Mouse (Mus musculus) c-Kit-positive CD71-negative TER-119-negative erythroid progenitor cells, embryonic 14.5 days (primary cell): Measurements from ENCODE around the gene Cstf3.
"Not testable (repeated sequence)": the region's sequence is repeated elsewhere in the genome, so short reads cannot be mapped to it uniquely, and the experiment has no call there.

ENCODE experiments used
- DNase-seq: peaks from one replicate; pipeline ENCODE4 v3.0.0-alpha.2; 2013; ENCODE audit warnings: low read depth

Cstf3 gene

DNA sequence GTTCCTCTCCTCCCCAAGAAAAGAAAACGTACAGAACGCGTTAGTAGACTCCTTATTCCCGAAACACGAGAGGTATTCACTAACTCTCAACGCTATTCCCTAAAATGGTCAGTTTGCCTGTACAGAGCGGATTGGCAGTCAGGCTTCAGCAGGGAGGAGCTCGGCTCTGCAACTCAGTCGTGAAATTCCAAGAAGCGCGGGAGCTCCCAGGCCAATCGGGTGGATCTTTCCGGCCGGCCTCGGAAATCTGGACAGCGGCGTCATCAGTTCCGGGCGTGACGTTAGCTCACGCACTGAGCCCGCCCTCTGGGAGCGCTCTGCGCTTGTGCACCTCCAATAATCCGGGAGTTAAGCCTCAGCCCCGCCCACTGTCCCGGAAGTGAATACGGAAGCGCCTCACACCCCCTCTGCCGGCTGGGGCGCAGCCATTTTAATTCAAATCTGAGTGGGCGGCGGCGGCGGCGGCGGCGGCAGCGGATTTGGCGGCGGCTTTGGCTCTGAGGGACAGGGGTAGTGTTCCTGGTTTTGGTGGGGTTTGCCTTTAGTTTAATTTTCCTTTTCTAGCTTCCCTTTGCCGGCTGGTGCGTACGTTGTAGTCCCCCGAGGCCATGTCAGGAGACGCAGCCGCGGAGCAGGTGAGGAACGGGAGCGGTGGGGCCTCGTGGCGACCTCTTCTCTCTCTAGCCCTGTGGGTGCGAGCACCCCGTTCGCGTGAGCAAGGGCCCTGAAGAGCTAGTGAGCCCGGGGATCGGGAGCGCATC is at the start of gene Cstf3:
Gene Cstf3, plus strand, starts transcription at position 456 of the 761 bp plus-strand sequence.
- peak; percentile 99 for DNase-seq

DNA sequence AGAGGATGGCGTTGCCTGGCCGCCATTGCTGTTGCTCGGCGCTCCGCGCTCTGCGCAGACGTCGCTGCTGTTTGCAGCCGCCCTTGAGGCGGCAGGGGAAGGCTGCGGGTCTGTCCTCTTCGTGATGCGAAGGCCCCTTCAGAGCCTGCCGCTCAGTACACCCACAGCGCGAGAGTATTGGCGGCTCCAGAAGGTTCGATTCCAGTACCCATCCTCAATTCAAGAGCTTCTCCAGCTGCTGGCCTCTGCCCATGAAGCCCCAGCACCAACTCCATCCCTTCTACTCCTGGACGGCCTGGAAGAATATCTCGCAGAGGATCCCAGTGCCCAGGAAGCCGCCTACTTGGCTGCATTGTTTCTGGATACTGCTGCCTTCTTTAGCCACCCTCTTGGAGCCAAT is 33.6 kb upstream of the Cstf3 start:
- not testable (repeated sequence) for DNase-seq

DNA sequence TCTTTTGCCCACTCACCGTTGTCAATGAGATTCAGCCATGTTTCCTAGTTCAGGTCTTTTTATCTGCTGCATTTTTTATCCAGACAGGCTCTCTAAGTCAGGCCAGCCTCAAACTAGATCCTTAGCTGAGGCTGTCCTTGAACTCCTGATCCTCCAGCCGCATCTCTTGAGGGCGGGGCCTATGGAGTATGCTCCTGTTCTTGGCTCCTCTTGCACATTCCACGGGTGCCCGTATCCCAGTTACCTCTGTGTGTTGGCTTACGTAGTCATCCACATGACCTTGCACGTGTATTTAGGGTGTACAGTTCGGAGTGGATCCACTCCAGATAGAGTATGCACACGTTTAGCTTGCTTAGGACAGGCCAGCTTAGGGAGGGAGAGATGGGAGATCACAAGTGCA is 32.6 kb upstream of the Cstf3 start:
- no peak for DNase-seq

DNA sequence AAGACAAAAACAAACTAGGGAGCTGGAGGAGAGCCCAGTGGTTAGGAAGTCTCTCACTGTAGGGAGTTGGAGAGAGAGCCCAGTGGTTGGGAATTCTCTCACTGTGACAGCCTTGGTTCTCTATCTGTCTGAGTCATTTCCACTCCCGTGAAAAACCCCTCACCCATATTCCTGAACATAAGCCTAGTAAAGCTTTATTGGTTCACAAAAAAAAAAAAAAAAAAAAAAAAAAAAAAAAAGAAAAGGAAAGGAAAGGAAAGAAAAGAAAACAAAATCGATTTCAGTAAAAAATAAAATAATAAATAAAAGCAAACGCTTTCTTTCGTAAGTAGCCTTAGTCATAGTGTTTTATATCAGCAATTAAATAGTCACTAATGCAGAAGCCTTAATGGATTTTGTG is 32.0 kb upstream of the Cstf3 start:
- no peak for DNase-seq

DNA sequence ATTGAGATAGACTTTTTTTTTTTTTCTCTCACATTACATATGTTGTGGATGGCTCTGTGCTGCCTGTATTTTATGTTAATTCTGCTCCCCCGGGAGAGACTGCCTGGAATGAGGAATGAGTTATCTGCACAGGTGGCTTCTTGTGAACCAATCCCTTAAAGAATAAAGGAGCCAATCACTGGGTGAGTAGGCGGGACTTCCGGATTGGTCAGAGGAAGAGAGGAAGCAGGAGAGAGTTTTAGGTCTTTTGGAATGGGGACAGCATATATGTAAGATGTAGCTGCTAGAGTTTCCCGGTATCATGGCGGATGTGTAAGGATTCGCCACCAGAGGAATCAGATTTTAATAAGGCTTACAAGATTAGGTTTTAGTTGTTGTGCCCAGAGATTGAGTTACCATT is 31.4 kb upstream of the Cstf3 start:
- DNase-seq, result no peak

DNA sequence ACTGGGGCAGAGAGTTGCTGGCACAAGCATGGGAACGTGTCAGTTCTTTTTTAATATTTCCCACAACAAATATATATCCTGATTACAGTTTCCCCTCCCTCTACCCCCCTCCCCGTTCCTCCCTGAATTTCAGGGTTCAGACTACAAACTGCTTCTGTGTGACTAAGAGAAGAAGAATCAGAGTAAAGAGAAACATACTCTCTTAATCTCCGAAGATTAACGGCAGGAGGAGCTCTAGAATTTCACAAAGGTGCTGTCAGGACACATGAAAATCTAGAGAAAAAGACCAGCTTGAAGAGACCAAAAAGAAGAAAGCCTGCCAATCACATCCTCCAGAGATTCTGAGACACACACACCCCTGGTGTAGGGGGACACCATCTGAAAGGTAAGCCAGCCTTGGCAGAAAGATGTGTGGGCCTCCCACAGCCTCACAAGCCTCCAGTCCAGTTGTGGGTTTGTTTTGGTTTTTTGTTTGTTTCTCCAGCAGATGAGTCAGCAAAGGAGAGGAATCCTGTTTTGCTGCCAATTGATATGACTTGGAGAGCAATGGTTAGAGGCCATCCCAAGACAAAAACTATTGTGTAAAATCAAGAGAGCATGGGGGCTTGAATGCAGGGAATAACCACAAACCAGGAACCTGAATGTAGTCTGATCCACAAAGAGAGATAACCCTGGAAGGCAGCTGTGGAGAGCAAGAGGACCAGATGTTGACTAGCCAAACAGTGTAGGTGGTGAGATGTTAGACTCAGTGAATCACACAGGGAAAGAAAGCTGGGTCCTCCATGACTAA is 30.5 kb upstream of the Cstf3 start:
- DNase-seq, result no peak

DNA sequence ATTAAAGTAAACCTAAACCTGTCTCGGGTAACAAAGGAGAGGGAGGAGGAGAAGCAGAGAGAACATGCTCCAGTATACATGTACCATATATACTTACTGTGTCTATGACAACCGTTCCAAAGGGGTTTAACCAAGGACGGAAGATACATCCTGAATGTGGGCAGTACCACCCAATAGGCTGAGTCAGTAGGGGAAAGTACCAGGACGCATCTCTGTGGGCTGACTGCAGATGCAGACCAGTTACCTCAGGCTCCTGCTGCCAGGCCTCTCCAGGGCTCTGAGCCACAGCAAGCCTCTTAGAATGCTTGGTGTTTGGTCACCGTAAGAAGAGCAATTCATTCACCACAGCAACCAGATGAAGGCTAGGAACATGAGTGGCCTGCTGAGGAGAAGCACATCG is 28.9 kb upstream of the Cstf3 start:
- DNase-seq, result no peak

DNA sequence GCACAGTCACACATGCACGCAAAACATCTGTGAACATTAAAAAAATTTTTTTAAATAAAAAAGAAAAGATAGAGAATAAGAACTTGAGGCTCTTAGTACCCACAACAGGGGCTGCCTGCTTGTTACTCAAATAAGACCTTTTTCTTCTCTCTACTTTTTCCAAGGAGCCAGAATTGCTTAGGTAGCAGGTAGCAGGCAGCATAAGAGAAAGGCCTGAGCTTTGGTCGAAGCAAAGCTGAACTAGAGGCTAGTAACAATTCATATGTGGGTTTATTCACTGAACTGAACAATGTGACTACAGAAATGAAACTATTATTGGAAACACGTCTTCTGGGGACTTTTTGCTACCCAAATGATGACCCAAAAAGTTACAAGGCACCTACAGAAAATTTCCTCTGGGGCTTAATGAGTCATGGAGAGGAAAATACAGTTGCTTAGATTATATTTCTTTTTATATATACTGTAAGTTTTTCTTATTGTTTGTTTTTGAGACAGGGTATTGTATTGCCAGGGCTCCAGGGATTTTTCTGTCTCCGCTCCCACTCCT is 28.3 kb upstream of the Cstf3 start:
- DNase-seq, result no peak

DNA sequence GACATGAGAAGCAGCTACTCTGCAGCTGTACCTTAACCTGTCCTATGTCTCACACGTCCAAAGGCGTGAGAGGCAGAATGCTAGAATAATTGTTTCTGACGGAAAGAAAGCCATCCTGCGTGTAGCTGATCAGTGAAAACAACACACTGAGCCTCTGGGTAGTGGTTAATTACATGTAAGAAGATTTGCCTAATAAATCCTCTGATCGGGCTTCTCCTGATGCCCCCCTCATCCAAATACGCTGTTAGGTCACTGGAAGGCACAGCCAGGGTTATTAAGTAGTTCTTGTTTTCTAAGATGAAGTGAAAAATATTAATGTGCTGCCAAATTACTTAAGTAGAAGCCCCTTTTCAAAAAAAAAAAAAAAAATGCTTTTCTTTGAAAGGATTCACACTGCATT is 18.3 kb upstream of the Cstf3 start:
- DNase-seq, result no peak

DNA sequence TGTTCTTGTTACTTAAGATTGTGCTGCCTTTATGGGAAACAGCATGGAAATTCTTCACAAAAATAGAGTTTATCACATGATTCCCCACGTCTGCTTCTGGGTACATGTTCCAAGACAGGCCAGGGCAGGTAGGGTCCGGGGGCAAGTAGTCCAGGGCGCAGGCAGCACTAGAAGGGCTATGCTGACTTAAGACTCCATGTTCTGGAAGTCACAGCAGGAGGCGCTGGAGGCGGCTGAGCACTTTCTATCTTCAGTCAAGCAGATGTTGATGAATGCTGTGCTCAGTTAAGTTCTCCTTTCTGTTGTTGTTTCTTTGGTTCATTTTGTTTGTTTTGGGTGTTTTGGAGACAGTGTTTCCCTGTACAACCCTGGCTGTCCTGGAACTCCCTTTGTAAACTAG is 14.1 kb upstream of the Cstf3 start:
- no peak for DNase-seq

DNA sequence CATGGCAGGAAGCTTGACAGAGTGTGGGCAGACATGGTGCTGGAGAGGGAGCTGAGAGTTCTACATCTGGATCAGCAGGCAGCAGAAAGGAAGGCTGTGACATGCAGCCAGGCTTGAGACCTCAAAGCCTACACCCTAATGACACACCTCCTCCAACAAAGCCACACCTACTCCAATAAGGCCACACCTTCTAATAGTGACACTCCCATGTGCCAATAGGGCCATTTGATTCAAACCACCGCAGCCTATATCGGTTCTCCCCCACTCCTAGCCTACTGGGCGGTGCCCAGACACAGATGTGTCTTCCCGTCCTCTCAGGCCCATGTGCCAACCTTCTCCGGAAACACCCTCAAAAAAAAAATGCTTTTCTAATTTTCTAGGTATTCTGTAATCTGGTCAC is 12.3 kb upstream of the Cstf3 start:
- DNase-seq, result no peak

DNA sequence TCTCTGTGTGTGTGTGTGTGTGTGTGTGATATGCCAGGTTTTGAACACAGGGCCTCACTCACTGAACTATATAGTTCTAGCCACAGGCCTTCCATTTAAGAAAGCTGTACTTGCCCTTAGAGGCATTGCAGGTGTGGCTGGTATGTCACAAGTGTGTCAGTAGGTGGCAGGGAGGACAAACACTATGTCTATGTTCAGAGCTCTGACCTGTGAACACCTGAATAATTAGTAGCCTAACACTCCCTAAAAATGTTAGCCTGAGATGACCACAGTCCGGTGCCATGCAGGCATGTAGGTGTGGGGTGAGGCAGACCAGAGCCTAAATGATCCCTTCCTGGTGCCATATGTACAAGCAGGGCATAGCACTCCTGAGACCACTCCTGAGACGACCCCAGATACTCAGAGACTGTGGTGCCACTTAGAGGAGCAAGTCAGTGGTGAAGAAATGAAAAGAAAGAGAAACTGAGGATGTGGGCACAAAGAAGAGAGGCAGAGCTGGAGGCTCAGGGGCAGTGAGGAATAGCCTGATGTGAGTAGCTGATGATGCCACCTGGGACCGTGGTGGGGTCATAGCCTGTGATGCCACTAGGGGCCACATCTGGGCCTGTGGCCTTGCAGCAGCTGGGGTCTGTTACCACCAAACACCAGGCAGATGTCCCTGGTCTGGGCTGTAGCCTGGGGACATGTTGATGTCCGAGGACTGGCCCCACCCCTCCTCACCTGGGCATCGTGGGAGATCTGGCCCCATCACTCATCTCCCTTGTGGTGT is 11.3 kb upstream of the Cstf3 start:
- no peak for DNase-seq

DNA sequence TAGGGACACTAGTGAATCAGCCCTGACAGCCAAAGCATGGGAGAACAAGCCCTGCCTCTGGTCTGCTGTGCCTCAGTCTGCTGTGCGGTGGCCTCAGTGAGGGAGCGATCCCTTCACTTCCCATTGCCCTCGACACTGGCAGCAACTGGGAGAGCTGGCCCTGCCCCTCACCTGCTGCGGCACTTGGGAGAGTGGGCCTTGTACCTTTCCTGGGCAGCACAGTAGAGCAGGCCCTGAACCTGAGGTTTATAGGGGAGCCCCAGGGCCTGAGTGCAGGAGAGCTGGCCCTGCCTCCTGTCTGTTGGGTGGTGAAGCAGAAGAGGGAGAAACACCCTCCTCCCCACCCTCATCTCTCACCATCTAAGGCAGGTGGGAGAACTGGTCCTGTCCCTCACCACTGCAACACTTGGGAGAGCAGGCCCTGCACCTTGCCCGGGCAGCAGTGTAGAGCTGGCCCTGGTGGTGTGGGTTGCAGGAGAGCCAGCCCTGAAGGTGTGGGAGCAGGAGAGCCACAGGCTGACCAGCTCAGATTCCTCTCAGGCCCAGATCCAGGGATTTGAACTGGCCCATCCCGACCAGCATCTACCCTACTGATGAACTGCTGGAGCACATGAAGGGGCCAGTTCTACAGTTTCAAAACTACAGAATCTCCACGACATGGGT is 10.4 kb upstream of the Cstf3 start:
- DNase-seq, result no peak

DNA sequence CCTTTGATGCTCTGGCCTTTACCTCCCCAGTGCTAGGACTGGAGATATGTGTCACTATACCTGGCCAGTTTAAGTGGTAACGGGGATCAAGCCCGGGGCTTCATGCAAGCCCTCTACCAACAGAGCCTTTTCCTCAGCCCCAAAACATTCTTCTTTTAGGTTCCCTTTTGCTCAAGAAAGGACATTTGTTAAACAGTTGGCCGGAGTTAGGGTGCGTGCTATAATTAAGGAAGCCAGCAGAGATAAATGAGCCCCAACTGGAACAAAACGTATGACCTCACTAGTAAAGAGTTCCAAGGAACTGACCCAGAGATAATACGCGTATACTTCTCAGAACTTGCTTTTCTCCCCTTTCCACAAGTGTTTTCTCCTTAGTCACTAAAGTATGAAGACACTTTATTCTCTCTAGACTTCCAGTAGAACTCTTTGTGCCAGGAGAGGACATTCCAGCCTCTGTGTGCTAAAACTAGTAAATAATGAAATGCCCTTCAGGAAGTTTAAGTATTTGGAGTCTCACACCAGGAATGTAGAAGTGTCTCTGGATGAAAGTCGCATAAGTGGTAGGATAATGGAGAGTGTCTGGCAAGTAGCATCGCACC is 8.9 kb upstream of the Cstf3 start:
- no peak for DNase-seq

DNA sequence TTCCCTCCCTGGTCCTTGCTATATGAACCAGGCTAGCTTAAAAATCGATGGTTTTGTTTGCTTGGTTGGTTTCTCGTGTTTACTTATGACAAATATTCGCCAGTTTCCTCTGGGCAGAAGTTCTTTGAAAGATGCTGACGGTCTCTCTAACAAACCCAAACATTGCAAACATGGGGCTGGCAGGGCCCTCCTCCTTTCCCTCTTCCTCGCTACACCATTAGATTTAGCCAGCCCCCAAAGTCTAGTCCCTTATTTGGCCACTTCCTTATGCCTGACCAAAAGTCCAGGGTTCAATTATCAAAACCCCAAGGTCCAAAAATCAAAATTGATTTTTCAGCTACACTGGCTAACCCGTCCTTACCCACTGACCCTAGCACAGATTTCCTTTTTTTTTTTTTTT is 7.3 kb upstream of the Cstf3 start:
- no peak for DNase-seq

DNA sequence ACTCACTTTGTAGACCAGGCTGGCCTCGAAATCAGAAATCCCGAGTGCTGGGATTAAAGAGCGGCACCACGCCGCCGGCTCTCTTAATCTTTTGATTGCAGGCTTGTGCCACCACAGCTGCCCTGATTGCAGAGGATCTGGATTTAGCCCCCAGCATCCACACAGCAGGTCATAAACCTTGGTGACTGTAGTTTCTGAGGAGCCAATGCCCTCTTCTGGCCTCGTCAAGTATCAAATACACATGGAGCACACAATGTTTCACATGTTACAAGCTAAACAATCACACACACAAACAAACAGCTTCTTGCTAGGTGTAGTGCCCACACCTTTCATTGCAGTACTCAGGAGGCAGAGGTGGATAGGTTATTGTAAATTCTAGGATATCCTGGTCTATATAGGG is 6.1 kb upstream of the Cstf3 start:
- DNase-seq, result no peak

DNA sequence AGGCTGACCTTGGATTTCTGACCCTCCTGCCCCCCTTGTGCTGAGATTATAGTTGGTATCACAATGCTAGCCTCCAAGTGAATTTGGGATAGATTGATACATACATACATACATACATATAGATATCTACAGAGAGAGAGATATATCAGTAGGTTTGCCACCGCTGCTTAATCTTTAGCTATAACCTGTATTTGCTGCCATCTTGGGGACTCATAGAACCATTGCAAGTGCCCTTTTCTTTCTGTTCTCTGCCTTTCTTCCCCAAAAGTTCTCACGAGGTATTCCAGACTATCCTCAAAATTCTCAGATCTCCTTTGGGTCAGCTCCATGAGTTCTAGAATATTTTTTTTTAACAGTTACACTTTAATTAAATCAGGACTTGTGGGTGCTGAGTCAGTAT is 4.7 kb upstream of the Cstf3 start:
- DNase-seq, result no peak

DNA sequence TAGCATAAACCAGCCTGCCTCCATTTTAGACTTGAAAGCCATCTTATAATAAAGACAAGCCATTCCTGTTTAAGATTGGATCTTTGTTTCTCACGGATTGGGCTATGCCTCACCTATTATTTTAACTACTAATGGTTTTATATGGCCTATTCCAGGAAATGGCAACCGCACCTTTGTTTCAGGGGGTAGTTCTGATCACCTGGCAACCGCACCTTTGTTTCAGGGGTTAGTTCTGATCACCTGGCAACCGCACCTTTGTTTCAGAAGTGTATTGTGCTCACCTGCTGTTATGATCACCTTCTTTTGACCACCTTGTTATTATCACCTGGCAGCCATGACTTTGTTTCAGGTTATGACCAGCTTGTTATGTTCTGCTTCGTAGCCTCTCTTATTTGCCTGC is 1.8 kb upstream of the Cstf3 start:
- no peak for DNase-seq

DNA sequence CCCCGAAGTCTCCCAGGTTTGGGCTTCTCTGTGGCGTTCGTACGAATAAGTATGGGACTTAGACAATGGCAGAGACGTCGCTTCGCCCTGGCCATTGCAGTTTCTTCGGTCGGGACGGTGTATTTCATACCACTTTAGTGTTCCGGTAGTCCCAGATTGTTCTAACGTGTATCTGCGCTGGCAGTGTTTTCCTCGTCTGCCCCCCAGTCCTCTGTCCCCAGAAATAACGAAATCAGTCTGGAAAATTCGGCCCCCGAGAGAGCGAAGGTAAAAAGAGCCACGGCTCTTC is 450 bp downstream of the Cstf3 start:
- DNase-seq, result no peak

DNA sequence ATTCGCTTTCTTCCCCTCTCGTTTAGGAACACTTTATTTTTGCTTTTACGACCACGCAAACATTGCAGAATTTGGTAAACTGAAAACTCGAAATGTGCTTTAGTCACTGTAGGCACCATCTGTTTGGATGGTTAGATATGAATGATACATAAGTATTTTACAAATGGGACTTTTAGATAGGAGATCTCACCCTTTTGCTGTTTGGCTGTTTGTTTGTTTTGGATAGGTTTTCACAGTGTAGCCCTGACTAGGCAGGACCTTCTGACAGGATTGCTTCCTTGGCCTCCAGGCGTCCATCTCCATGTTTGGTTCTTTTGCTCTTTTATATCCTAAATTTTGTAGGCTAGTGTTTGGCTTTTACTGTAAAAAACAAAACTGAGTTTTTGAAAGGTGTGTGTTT is 818 bp downstream of the Cstf3 start:
- DNase-seq, result no peak

DNA sequence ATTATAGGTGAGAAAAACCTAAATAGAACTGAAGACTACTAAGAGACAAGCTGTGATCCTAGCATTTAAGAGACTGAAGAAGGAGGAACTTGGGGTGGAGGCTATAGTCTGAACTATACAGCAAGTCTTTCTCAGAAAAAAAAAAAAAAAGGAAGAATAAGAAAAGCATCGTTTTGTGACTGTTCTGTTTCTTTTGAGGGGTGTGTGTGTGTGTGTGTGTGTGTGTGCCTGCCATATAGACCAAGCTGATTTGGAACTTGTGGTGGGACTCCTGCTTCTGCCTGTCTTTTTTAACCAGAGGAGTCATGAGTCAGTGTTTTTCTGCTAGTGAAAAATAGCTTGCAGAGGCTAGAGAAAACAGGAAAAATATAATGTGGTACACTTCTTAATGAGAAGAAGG is 4.7 kb downstream of the Cstf3 start:
- no peak for DNase-seq

DNA sequence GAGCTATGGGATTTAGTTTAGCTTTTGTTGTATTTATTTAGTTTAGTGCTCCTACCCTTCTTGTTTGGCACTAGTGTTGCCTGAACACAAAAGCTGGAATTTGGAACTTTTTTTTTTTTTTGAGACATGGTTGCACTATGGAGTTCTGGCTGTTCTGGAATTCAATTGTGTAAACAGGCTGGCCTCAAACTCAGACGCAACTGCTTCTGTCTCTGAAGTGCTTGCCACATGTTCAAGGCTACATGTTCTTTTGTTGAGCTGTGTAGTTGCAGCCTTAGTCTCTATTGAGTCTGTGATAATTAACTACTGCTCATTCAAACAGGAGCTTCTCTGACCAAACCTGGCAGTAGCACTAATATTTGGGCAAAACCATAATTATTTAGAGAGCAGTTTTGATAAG is 13.1 kb downstream of the Cstf3 start:
- no peak for DNase-seq
